Mouse (Mus musculus) kidney, embryonic 14.5 days (tissue): Measurements from ENCODE around the gene Slc4a11. TPM values are rescaled to one million over a fixed set of nuclear protein-coding genes. Genes with fewer than 3 reads are reported as not detected.

Experiments
- polyA plus RNA-seq: library from polyadenylated mRNA; unstranded; fragments of >200 nt; fragmentation: Nextera tagmentation; extraction: Ambion mirVana; gene quantifications from 2 replicates; pipeline ENCODE4 v1.2.1, GENCODE M21; 2014

Slc4a11 gene
- polyA plus RNA-seq, 1 experiment from 2014 or later: 1.6 TPM

Other genes with a start within 250 kb of the Slc4a11 start
- 64.3 and 107 TPM in 2 replicates for gene Ptpra, start 247.2 kb downstream of the Slc4a11 start, polyA plus RNA-seq
- gene Mrps26, start 133.8 kb downstream of the Slc4a11 start, polyA plus RNA-seq: 99.1 and 111 TPM in 2 replicates
- gene Oxt, start 121.3 kb downstream of the Slc4a11 start, polyA plus RNA-seq: not detected in 2 replicates
- gene Avp, start 115.0 kb downstream of the Slc4a11 start, polyA plus RNA-seq: not detected in 2 replicates
- 9.8 and 22.5 TPM in 2 replicates for gene Fastkd5, start 67.5 kb downstream of the Slc4a11 start, polyA plus RNA-seq
- gene Ubox5, start 67.5 kb downstream of the Slc4a11 start, polyA plus RNA-seq: 13.0 and 16.2 TPM in 2 replicates
- 3.7 and 4.7 TPM in 2 replicates for gene Lzts3, start 54.7 kb downstream of the Slc4a11 start, polyA plus RNA-seq
- 53.5 and 55.2 TPM in 2 replicates for gene Ddrgk1, start 32.9 kb downstream of the Slc4a11 start, polyA plus RNA-seq
- 120 and 121 TPM in 2 replicates for gene Itpa, start 29.9 kb downstream of the Slc4a11 start, polyA plus RNA-seq
- 20.6 and 35.0 TPM in 2 replicates for gene 4930402H24Rik, start 208.9 kb upstream of the Slc4a11 start, polyA plus RNA-seq
- 8.2 and 11.6 TPM in 2 replicates for gene Atrn, start 209.0 kb upstream of the Slc4a11 start, polyA plus RNA-seq